Mouse (Mus musculus): ENCODE measurements around the gene Rps18.
A peak's percentile ranks its signal among the peaks of the same experiment; 100 is the strongest.

Gene Rps18

GRCm38 (mm10) chr17:33920282-33921097 is 35.3 kb downstream of the Rps18 start:
- DNase-seq (ENCODE audit: low read depth): peak; percentile 93

GRCm38 (mm10) chr17:33919351-33920281 is 36.2 kb downstream of the Rps18 start:
- DNase-seq (ENCODE audit: low read depth): peak; percentile 91

GRCm38 (mm10) chr17:33918293-33919203 is 37.3 kb downstream of the Rps18 start:
- no peak for DNase-seq (ENCODE audit: low read depth)

GRCm38 (mm10) chr17:33917656-33918292 is 38.0 kb downstream of the Rps18 start:
- DNase-seq (ENCODE audit: low read depth): no peak

- DNase-seq (ENCODE audit: low read depth): no peak
Measured at GRCm38 (mm10) chr17:33916847-33917655, 38.8 kb downstream of the Rps18 start.

GRCm38 (mm10) chr17:33916294-33916693 is 39.5 kb downstream of the Rps18 start:
- no peak for DNase-seq (ENCODE audit: low read depth)

- peak; percentile 96 for DNase-seq (ENCODE audit: low read depth)
Measured at GRCm38 (mm10) chr17:33915671-33916250, 40.0 kb downstream of the Rps18 start, which contains the start of the genes Tapbp and Zbtb22. Gene Tapbp (plus strand): TSS chr17:33915899. Gene Zbtb22 (plus strand): TSS chr17:33915904.

GRCm38 (mm10) chr17:33914969-33915391 is 40.8 kb downstream of the Rps18 start:
- DNase-seq (ENCODE audit: low read depth): no peak

GRCm38 (mm10) chr17:33913905-33914304 is 41.9 kb downstream of the Rps18 start:
- DNase-seq (ENCODE audit: low read depth): no peak

GRCm38 (mm10) chr17:33913264-33913663 is 42.5 kb downstream of the Rps18 start:
- no peak for DNase-seq (ENCODE audit: low read depth)

GRCm38 (mm10) chr17:33911813-33912414 is 43.9 kb downstream of the Rps18 start:
- no peak for DNase-seq (ENCODE audit: low read depth)

GRCm38 (mm10) chr17:33911052-33911812 is 44.6 kb downstream of the Rps18 start:
- no peak for DNase-seq (ENCODE audit: low read depth)

GRCm38 (mm10) chr17:33910346-33911051 is 45.3 kb downstream of the Rps18 start:
- peak; percentile 71 for DNase-seq (ENCODE audit: low read depth)

- DNase-seq (ENCODE audit: low read depth): peak; percentile 65
Measured at GRCm38 (mm10) chr17:33909869-33910250, 45.9 kb downstream of the Rps18 start.

- peak; percentile 98 for DNase-seq (ENCODE audit: low read depth)
Measured at GRCm38 (mm10) chr17:33909077-33909868, 46.5 kb downstream of the Rps18 start, which contains the start of gene Daxx. Gene Daxx (plus strand): TSS chr17:33909414.

- DNase-seq (ENCODE audit: low read depth): peak; percentile 45
Measured at GRCm38 (mm10) chr17:33908331-33909076, 47.3 kb downstream of the Rps18 start.

All from naive thymus-derived CD4-positive, alpha-beta T cell, adult 2 months (primary cell).